ENCODE assay signal across 20 mouse cellular contexts in genomic region chr8:36030237-36030636, GRCm38 (mm10).
"Had no signal": no experiment of that assay in that cellular context is flagged by ENCODE, and none has a peak within 500 bp of the region (broad histone marks: within the 10 kb centered on the region; RNA-seq: fewer than 3 reads in every experiment).

No protein-coding gene starts in this region.

- DNase-seq: kidney, postnatal 25 days; layer of hippocampus, adult 9-11 months; lung, adult 18-20 months; lung, postnatal 10 days; lung, postnatal 36 days; retina, postnatal 1 day; right cerebral cortex, postnatal 25 days; spleen, adult 18-20 months; thymus, adult 18-20 months; thymus, postnatal 36 days had no signal

- H3K27ac ChIP-seq: layer of hippocampus, adult 2 months; liver, embryonic 12.5 days; liver, embryonic 15.5 days; lung, embryonic 15.5 days; midbrain, embryonic 10.5 days; midbrain, embryonic 13.5 days; neural tube, embryonic 13.5 days had no signal

- H3K9me3 ChIP-seq: liver, embryonic 12.5 days; liver, embryonic 15.5 days; lung, embryonic 15.5 days; midbrain, embryonic 10.5 days; midbrain, embryonic 13.5 days; neural tube, embryonic 13.5 days had no signal

- H3K27me3 ChIP-seq: liver, embryonic 12.5 days; liver, embryonic 15.5 days; lung, embryonic 15.5 days; midbrain, embryonic 13.5 days; neural tube, embryonic 13.5 days had no signal

- H3K4me2 ChIP-seq: liver, embryonic 12.5 days; liver, embryonic 15.5 days; lung, embryonic 15.5 days; midbrain, embryonic 13.5 days; neural tube, embryonic 13.5 days had no signal

- H3K9ac ChIP-seq: liver, embryonic 12.5 days; liver, embryonic 15.5 days; lung, embryonic 15.5 days; midbrain, embryonic 13.5 days; neural tube, embryonic 13.5 days had no signal

- H3K4me3 ChIP-seq: layer of hippocampus, adult 2 months; liver, embryonic 12.5 days; liver, embryonic 15.5 days; lung, embryonic 15.5 days; megakaryocyte, embryonic 14.5 days; midbrain, embryonic 10.5 days; midbrain, embryonic 13.5 days; myocyte; neural tube, embryonic 13.5 days had no signal

- H3K36me3 ChIP-seq: liver, embryonic 12.5 days; liver, embryonic 15.5 days; lung, embryonic 15.5 days; midbrain, embryonic 10.5 days; midbrain, embryonic 13.5 days; neural tube, embryonic 13.5 days had no signal

- ATAC-seq: liver, embryonic 12.5 days; midbrain, embryonic 13.5 days; midbrain, embryonic 16.5 days had no signal

- H3K4me1 ChIP-seq: liver, embryonic 12.5 days; midbrain, embryonic 10.5 days; midbrain, embryonic 13.5 days had no signal
